Mouse (Mus musculus) cortical plate, adult 2 months (tissue): ENCODE measurements around the gene Tbc1d30.

Source experiments
- CTCF ChIP-seq: fragments of 200-500 bp; IDR thresholded peaks from 2 replicates; pipeline ENCODE4 v1.5.1; 2011; ENCODE audit warnings: mild to moderate bottlenecking, control low read depth, low read length; ENCODE audit not compliant: insufficient read depth; ENCODE audit errors: extremely low read depth
- POLR2A ChIP-seq: fragments of 200-500 bp; IDR thresholded peaks from 2 replicates; pipeline ENCODE4 v1.6.1; 2011; ENCODE audit warnings: mild to moderate bottlenecking, low read length, control low read depth; ENCODE audit not compliant: insufficient read depth; ENCODE audit errors: extremely low read depth

DNA sequence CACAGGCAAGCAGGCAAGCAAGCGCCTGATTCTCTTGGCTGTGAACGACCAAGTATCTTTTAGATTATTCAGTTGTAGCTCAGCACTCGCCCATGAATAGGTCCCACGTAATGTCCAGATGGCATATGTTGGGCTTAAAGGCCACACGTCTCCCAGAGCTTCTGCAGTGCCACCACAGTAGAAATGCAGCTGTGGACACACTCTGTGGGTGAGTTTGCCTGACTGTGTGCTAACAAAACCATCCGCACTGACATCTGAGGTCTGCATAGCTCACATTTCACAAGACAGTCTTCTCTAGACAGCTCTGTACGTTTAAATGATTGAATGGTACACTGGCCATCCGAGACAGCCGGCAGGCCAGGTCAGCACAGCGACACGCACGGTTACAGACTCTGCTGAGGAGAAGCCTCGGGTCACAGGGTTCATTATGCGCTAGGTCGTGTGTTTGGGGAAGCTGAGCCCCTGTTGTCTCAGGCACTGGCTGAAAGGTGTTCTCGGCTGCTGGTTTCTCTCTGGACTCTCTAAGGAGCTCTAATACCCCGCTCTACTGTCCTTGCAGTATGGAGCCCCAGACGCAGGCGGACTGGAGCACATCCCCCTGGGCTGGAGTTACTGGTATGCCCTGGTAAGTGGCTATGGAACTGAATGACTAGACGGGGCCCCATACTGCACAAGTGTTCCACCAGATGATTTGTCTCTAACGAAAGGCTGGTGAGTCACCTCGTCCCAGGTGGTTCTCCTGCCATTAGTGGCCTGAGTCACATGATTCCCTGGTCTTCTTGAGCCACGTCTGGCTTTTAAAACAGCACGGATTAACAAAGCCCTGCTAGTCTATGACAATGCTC is 24.8 kb upstream of the Tbc1d30 start:
- TF ChIP-seq CTCF = no peak
- TF ChIP-seq POLR2A = no peak
